Mouse (Mus musculus) CD4-positive, CD25-positive, alpha-beta regulatory T cell, adult 9 weeks (primary cell): Measurements from ENCODE around the gene Actl10. TPM values are rescaled to one million over a fixed set of nuclear protein-coding genes. Genes with fewer than 3 reads are reported as not detected.

Experiments used
- polyA plus RNA-seq: library from polyadenylated mRNA; unstranded; fragments of 100-300 nt; shearing (Covaris generic); gene quantifications from one replicate; pipeline ENCODE4 v1.2.1, GENCODE M21; 2017

Gene Actl10
- polyA plus RNA-seq, result not detected

GRCm38 (mm10) chr2:154551476-154551875, at the start of gene Actl10:
Actl10 (plus strand) TSS chr2:154551776.

GRCm38 (mm10) chr2:154546711-154547110, 4.9 kb upstream of the Actl10 start, which contains the start of gene 1700003F12Rik:
1700003F12Rik (plus strand) TSS chr2:154547085.

GRCm38 (mm10) chr2:154558264-154559039, 6.9 kb downstream of the Actl10 start, which contains the start of gene Necab3:
Necab3 (minus strand) TSS chr2:154558890.

DNA sequence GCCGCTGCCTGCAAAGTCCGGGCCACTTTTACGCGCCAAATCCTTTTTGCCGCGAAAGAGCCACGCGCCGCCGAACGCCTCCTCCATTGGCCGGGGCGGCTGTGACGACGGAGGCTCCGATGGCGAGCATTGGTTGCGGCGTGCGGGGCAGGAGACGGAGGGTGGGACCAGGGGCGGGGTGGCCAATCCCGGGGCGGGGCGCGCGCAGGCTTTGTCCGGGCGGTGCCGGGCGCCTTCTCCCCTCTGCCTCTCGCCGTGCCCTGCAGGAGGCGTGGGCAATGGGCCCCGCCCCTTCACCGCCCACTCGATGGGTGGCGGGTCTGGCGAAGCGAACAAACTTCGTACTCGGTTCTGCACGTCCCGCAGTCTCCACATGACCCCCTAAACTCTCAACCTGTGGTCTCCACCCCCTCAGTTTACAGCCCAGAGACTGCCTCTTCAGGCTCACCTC, 18.3 kb downstream of the Actl10 start, which contains the start of gene E2f1:
E2f1 (minus strand) TSS at position 57 of the 451 bp plus-strand sequence.

Other genes with a start within 250 kb of the Actl10 start
- gene Bpifb9b, start 244.5 kb upstream of the Actl10 start, polyA plus RNA-seq, result not detected
- 37.6 TPM for gene Cdk5rap1, start 178.8 kb upstream of the Actl10 start, polyA plus RNA-seq
- gene Snta1, start 143.7 kb upstream of the Actl10 start, polyA plus RNA-seq, result not detected
- 13.9 TPM for gene Cbfa2t2, start 115.3 kb upstream of the Actl10 start, polyA plus RNA-seq
- not detected for gene 1700003F12Rik, start 4.7 kb upstream of the Actl10 start, polyA plus RNA-seq
- 0.66 TPM for gene Necab3, start 7.1 kb downstream of the Actl10 start, polyA plus RNA-seq
- gene E2f1, start 18.1 kb downstream of the Actl10 start, polyA plus RNA-seq, result 0.65 TPM
- gene Pxmp4, start 51.9 kb downstream of the Actl10 start, polyA plus RNA-seq, result 31.1 TPM
- gene Zfp341, start 61.5 kb downstream of the Actl10 start, polyA plus RNA-seq, result 0.45 TPM
- not detected for gene 4930519P11Rik, start 61.7 kb downstream of the Actl10 start, polyA plus RNA-seq
- gene Chmp4b, start 99.9 kb downstream of the Actl10 start, polyA plus RNA-seq, result 5.7 TPM
- not detected for gene Gm14214, start 218.3 kb downstream of the Actl10 start, polyA plus RNA-seq
- 18.0 TPM for gene Raly, start 239.3 kb downstream of the Actl10 start, polyA plus RNA-seq
- gene a, start 239.6 kb downstream of the Actl10 start, polyA plus RNA-seq, result not detected